In the genomic region with DNA sequence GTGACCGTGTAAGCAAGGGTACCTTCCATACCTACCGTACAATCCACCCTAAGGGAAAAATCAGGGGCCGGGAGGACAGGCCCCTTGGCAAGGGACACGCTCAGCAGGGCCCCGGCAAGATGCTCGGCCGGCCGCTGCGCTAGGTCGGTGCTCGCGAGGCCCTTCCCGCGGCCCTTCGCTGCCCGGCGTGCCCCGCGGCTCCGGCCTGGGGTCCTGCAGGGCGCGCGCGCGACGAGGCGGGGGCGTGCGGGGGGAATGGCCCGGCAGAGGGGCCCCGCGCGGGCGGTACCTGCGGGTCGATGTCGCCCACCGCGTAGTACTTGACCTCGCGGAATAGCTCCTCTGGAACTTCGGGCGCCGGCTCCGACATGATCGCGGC, we compare ENCODE assay signal across 9 mouse cellular contexts. TPM values are rescaled to one million over a fixed set of nuclear protein-coding genes. Genes with fewer than 3 reads are reported as not detected.
DNase-seq lines count a peak whose midpoint lies in the region; ATAC-seq and TF ChIP-seq lines count a peak whose summit lies in the region.
"Had no signal": no experiment of that assay in that cellular context is flagged by ENCODE, and none has a peak within 500 bp of the region (broad histone marks: within the 10 kb centered on the region; RNA-seq: fewer than 3 reads in every experiment).

No protein-coding gene starts in this region.

- no peak for TF ChIP-seq POLR2A in bone marrow macrophage, adult 2 months (IDR thresholded peaks at IDR 0.05; ENCODE audit: borderline replicate concordance, low read depth, low read length)

- peak overlapping the region; percentile 87; the same call in 1 of the 2 replicates for H3K27ac ChIP-seq in bone marrow macrophage, adult 2 months (ENCODE audit: insufficient read depth, low read depth, low read length)

- peak overlapping the region; percentile 77 for H3K4me3 ChIP-seq in bone marrow macrophage, adult 2 months (ENCODE audit: insufficient read depth, low read length)

- ATAC-seq in frontal cortex, adult (ENCODE audit: low TSS enrichment): peak; percentile 42
- ATAC-seq in monocyte, adult 5-6 weeks (replicated peaks; ENCODE audit: insufficient number of reproducible peaks, low FRiP score, low TSS enrichment, poor library complexity, severe bottlenecking): no peak

- peak; percentile 72 for DNase-seq in MN1 (ENCODE audit: low spot score)
- peak; percentile 91 for DNase-seq in heart, postnatal 4 days
- DNase-seq in layer of hippocampus, adult 9-11 months: peak; percentile 60
- peak; percentile 85 for DNase-seq in lung, postnatal 14 days
- DNase-seq in retina, postnatal 1 day: peak; percentile 92

- TF ChIP-seq CTCF in bone marrow macrophage, adult 2 months (IDR thresholded peaks at IDR 0.05; ENCODE audit: low read depth, low read length): no peak

- peaks cover 12% of the 10 kb centered on the region for H3K4me1 ChIP-seq in bone marrow macrophage, adult 2 months (ENCODE audit: control insufficient read depth, insufficient read depth, low read length)

RNA-seq across cellular contexts. Expression of a gene that starts 0.6 kb away (rescaled TPM):
- 19.4 and 22.1 TPM in 2 replicates for polyA plus RNA-seq in bone marrow macrophage, adult 2 months (2012; ENCODE audit: insufficient read depth, insufficient read length, missing spikeins)
- 10 to 100 TPM; 30.4 to 31.7 TPM for total RNA-seq in heart, postnatal 4 days (2021)
- 20.1 to 24.7 TPM (median 24.5 TPM) in 3 replicates for total RNA-seq in monocyte, adult 5-6 weeks (2017)

RNA-seq across cellular contexts. Expression of a gene that starts 51.0 kb away (rescaled TPM):
- polyA plus RNA-seq in bone marrow macrophage, adult 2 months (2012; ENCODE audit: insufficient read depth, insufficient read length, missing spikeins): not detected in 2 replicates
- total RNA-seq in heart, postnatal 4 days (2021): not detected
- total RNA-seq in monocyte, adult 5-6 weeks (2017): not detected in 3 replicates
- total RNA-seq: hematopoietic stem cell, adult 5-6 weeks had no signal
